18 mouse cellular contexts compared by ENCODE assay signal in the genomic region with DNA sequence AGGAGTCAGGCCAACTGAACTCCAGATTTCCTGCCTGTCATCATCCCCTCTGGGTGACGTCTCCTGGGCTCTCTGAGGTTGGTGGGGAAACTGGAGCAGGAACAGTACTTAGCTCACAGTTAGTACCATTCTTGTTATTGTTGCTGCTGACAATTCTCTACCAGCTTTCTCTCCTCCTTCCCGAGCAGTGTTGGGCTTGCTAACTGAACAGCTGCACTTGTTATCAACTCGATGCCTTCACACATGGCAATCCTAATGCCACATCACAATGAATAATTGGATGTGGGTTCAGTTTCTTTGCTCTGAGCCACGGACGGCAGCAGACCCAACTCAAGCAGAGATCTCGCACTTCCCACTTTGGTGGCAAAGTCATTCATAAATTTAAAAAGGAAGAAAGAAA.
"Had no signal": no experiment of that assay in that cellular context is flagged by ENCODE, and none has a peak within 500 bp of the region (broad histone marks: within the 10 kb centered on the region; RNA-seq: fewer than 3 reads in every experiment).

No protein-coding gene starts in this region.

- H3K36me3 ChIP-seq: midbrain, embryonic 10.5 days; midbrain, embryonic 12.5 days; neural tube, embryonic 13.5 days; neural tube, embryonic 15.5 days had no signal

- ATAC-seq: midbrain, embryonic 16.5 days had no signal

- H3K9ac ChIP-seq: lung, embryonic 14.5 days; midbrain, embryonic 12.5 days; neural tube, embryonic 13.5 days; neural tube, embryonic 15.5 days had no signal

- H3K4me3 ChIP-seq: midbrain, embryonic 10.5 days; midbrain, embryonic 12.5 days; myocyte; neural tube, embryonic 13.5 days; neural tube, embryonic 15.5 days had no signal

- H3K4me1 ChIP-seq: midbrain, embryonic 10.5 days; midbrain, embryonic 12.5 days; neural tube, embryonic 13.5 days; neural tube, embryonic 15.5 days had no signal

- H3K9me3 ChIP-seq: midbrain, embryonic 10.5 days; midbrain, embryonic 12.5 days; neural tube, embryonic 13.5 days; neural tube, embryonic 15.5 days had no signal

- H3K27me3 ChIP-seq: midbrain, embryonic 12.5 days; neural tube, embryonic 13.5 days; neural tube, embryonic 15.5 days had no signal

- H3K4me2 ChIP-seq: lung, embryonic 14.5 days; midbrain, embryonic 12.5 days; neural tube, embryonic 13.5 days; neural tube, embryonic 15.5 days had no signal

- DNase-seq: lung, embryonic 14.5 days; lung, postnatal 10 days; lung, postnatal 4 days; midbrain, embryonic 14.5 days; retina, postnatal 1 day; right cerebral cortex, adult 18-20 months; right cerebral cortex, postnatal 25 days; right cerebral cortex, postnatal 4 days; spleen, adult 18-20 months; thymus, adult 18-20 months; thymus, postnatal 14 days; thymus, postnatal 36 days had no signal

- H3K27ac ChIP-seq: midbrain, embryonic 10.5 days; midbrain, embryonic 12.5 days; neural tube, embryonic 13.5 days; neural tube, embryonic 15.5 days had no signal
